Mouse (Mus musculus): ENCODE data around the gene Esr2.
"Not testable (repeated sequence)": the region's sequence is repeated elsewhere in the genome, so short reads cannot be mapped to it uniquely, and the experiment has no call there.

The Esr2 gene

DNA sequence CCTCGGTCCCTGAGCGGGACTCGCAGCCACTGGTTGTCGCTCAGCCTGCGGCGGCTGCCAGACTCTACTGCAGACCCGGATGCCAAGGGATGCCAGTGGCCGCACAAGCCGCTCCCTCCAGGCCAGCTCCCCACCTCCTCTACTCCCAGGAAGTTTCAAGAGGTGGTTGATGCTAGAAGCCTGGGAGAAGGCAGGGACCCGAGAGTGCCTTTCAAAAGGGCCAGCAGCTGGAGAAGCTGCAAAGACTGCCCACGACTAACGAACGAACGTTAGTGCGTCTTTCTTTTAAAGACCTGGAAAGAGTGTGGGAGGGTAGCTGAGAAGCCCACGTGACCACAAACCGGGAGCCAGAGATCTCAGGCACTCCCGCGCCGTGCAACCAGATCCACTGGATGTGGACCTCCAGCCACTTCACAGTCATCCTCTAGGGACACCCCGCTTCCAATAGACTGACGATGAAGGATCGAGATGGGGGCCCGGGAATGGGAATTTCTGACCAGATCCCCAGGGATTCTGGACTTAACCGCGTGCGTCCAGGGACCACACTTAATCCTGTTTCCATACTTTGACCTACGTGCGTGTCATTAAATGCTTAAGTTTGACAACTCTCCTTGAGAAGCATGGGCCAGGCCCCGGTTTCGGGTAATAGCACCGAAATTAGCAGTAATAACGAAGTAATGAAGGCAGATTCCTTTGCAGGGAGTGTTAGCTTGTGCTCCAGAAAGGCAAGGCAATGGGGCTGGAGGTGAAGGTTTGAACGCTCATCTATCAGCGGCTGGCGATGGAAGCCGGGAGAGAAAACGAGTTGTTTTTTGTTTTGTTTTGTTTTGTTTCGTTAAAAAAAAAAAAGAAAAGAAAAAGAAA lies at the start of gene Esr2:
Gene Esr2, minus strand, starts transcription at position 260 of the 864 bp plus-strand sequence.
- DNase-seq (ENCODE audit: low spot score in 2 of 2): no peak

DNA sequence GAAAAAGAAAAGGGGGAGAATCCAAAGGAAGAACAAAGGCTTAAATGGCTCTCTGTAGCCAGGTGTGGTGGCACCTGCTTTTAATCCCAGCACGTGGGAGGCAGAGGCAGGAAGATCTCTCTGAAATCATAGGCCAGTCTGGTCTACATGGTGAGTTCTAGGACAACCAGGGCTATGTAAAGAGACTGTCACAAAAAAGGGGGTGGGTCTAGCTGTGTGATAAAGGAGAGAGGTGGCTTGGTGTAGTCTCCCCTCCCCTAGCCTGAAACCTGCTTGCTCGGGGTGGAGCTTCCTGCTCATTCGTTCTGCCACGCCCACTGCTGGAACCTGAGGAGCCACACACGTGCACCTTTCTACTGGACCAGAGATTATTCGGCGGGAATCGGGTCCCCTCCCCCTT lies 45.0 kb upstream of the Esr2 start:
- not testable (repeated sequence) for DNase-seq (ENCODE audit: low spot score in 2 of 2)

DNA sequence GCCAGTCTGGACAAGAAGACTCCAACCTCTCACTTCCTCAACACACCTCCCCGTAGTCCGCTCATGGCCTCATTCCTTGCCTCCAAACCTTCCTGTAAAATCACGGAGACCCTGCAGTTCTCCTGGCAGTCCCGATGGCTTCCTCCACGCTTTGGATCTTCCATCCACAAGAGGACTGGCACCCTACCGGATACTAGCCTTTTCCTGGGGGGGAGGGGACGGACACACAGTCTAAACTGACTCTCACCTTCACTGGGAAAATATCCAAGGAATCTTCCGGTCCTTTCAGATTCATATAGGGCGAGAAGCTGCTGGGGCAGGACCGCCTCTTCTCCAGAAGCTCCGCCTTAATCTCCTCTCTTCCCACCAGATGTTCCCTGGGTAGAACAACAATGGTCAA lies 39.7 kb upstream of the Esr2 start:
- no peak for DNase-seq (ENCODE audit: low spot score in 2 of 2)

DNA sequence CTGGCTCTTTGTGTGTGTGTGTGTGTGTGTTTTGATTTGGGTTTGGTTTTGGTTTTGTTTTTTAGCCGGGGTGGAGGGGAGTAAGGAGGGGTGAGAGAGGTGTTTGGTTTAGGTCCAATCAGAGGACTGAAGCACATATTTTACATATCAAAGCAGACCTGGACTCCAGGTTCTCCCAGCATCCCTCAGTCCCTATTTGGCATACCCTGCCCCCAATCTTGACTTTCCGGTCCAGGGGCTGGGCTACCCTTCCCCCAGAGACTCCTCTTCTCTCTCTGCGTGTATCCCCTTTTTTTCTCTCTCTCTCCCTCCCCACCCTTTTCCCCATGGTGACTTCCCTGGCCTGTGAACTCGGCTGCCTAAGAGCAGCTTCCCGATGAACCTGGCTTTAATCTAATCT lies 38.1 kb upstream of the Esr2 start:
- no peak for DNase-seq (ENCODE audit: low spot score in 2 of 2)

DNA sequence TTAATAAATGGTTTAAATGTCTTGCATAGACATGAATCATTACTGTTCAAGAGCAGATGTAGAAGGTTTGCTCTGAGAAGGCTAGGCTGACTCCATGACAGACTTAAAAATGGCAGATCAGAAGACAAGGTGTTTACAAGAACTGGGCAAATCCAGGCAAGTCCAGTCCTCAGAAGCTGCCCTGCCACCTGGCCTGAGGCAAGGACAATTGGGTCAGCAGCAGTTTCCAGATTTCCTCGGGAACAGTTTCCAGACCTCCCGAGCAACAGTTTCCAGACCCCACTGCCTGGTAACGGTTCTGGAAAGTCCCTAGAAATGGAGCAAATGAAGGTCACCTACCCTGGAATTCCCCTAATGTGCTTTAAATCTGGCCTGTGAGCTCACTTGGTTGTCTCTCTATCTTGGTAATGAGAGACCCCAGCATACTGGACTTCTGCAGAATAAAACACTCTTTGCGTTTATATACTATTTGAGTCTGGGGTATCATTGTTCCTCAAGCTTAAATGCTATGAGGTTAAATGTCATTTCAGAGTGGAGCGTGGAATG lies 32.4 kb upstream of the Esr2 start:
- DNase-seq (ENCODE audit: low spot score in 2 of 2): no peak

DNA sequence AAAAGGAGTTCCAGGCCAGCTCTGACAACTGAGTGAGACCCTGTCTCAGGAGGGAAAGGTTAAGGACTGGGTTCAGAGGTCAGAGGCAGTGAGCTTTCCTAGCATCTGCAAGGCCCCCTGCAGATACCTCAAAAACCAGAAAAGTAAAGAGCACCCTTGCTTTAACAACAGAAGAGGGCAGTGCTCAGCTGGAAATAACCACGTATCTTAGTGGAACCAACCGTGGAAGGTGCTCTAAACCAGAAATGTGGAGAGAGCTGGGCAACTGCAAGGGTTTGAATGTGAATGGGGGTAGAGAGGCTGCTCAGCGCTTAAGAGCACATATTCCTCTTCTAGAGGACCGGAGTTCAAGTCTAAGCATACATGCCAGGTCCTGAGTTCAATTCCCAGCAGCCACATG lies 23.3 kb upstream of the Esr2 start:
- DNase-seq (ENCODE audit: low spot score in 2 of 2): no peak

DNA sequence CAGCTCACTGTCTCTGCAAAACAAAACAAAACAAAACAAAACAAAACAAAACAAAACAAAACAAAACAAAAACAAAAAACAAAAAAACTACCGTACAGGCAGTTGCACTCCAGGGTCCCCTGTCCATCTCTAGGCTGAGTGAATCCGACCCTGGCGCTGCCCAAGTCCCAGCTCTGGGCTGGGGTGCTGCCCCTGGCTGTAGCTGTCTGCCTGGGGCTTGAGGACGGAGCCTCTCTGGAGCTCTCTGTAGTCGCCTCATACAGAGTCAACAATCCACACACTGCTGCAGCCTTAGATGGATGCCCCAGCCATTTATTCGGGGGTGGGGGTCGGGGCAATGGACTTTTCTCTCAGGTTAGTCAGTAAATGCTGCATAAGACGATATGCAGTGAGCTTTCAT lies 20.0 kb upstream of the Esr2 start:
- DNase-seq (ENCODE audit: low spot score in 2 of 2): no peak

DNA sequence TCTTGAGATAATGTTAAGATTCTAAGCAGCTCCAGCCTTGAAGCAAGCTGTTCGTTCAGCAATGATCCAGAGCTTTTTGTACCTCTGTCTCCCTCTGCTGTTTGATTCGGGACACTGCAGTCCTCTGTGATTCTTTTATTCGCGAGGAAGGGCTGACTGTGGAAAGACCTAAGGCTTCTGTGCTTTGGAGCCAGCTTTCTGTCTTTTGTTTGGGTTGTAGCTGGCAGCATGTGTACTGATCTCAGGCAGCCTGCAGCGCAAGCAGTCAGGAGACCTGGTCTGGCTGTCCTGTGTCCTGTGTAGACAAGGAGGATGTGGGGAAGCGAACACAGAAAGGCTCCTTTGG lies 19.6 kb upstream of the Esr2 start:
- peak; percentile 50 to 64 for DNase-seq (ENCODE audit: low spot score in 2 of 2)

DNA sequence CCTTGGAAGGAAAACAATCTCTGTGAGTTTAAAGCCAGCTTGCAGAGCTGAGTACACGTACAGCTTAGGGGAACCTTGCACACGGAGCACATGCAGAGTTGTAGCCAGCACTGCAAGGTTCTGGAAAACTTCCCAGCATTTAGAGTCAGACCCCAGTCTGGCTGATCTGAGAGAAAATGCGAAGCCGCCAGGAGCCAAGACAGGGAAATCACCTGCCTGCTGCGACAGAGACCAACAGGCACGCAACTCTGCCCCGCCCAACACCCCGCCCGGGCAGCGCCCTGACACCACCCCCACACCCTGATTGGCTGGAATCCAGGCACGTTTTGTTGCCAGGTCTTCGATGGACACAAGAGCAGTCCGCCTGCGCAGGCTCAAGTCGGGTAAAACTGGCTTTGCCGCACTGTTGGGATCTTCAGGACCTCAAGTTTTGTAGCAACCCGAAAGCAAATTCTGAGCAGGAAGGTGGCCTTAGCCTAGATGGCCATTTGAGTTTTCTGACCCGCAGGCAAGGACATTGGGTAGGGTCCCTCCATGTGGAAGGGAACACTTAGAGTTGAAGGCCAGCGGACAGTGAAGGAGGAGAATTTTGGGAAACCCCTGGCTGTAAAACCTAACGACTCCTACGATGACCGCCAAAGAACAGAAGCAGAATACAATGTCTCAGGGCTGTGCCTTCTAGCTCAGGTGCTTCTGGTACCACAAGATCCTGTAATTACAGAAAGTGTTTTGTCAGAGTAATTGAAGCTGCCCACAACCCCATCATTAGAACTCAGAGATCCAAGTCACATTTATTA lies 19.1 kb upstream of the Esr2 start:
- DNase-seq (ENCODE audit: low spot score in 2 of 2): peak; percentile 24 to 40

DNA sequence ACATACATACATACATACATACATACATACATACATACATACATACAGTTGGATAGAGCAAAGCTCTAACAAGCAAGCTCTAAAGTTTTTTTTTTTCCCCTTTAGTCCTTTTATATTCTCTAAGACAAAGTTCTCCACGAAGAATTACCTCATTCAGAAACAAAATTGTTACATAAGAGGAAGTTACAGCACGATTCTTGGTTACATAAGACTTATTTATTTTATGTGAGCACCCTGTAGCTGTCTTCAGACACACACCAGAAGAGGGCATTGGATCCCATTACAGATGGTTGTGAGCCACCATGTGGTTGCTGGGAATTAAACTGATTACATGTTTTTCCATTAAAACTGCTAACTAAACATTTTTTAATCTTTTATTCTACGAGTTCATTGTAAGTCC lies 17.5 kb upstream of the Esr2 start:
- no peak for DNase-seq (ENCODE audit: low spot score in 2 of 2)

DNA sequence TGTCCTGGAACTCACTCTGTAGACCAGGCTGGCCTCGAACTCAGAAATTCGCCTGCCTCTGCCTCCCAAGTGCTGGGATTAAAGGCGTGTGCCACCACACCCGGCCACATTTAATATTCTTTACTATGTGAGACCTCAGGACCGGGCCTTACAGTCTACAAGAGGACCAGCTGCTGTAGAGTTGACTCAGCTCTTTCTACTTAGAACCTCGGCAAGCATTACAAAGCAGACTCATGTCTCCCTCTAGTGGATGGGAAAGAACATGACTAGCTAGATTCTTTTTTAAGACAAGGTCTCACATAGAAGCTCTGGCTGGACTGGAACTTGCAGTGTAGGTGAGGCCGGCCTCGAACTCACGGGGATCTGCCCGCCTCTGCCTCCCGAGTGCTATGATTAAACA lies 13.9 kb upstream of the Esr2 start:
- no peak for DNase-seq (ENCODE audit: low spot score in 2 of 2)

DNA sequence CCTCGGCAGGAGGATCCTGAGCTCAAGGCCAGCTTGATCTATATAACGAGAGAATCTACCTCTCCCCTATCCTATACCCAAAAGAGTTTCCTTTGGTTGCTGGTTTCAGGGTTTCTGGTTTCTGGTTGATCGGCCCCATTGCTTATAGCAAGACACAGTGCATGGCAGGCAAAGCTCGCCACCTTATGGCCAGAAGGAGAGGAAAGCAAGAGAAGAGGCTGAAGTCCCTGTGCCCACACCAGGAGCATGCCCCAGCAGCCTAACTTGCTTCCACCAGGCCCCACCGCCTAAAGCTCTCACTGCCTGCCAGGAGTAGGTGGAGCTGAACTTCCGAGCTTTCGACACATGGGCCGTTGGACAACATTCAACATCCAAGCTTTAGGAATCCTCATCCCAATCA lies 10.8 kb upstream of the Esr2 start:
- DNase-seq (ENCODE audit: low spot score in 2 of 2): no peak

DNA sequence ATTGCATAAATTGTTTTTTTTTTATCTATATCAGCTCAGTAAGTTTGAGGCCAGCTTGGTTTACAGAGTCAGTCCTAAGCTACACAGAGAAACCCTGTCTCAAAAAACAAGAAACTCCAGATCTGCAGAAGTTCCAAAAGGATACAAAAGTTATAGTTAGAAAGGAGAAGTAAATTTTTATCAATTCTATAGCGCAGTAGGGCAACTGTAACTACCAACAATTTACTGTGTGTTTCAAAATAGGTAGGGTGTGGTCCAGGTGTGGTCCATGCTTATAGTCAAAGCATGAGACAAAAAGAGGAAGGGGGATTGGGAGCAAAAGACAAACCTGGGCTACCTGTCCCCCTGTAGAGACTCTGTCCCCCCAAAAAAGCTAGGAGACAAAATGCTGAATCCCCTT lies 9.4 kb upstream of the Esr2 start:
- DNase-seq (ENCODE audit: low spot score in 2 of 2): no peak

DNA sequence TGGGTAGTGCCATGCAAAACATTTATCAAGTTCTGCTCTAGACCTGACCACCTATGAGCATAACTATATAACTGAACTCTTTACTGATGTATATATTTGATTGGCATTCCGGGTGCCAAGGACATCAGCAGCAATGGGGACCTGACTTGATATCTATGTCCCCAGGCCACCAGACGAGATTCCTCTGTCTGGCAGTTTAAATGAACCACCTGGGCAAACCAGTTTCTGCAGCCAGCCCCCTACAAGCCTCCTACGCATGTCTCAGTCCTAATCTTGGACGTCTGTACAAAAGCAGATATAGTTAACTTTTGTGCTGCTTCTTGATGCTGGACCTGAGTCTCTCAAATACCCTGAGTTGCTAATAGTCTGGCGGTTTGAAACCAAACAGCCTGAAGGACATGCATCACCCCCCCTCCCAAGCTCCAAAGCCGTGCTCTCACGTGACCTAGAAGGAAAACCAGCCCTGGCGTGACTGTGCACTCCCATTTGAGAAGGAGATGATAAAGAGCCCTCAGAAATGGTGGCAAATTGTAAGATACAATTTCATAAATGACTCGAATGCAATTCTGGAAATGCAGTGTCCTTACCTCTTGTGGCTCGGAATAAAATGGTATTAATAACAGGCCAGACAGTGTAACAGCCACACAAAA lies 8.2 kb upstream of the Esr2 start:
- no peak for DNase-seq (ENCODE audit: low spot score in 2 of 2)

DNA sequence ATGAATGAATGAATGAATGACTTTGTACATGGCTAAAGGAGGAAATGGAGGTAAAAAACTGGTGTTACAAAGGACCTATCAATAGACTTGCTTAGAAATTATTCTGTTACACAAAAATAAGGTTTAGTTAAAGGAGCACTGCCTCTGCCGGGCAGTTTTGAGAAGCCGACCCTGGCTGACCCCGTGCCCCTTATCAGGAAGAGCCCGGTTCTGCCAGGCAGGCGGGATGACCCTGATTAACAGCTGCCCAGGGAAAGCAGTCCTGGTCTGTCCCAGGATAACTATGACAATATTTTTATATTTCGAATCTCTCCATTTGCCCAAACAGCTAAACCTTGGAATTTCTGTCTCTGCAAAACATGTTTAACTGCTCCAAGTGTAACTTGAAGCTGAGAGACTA lies 7.2 kb upstream of the Esr2 start:
- no peak for DNase-seq (ENCODE audit: low spot score in 2 of 2)

DNA sequence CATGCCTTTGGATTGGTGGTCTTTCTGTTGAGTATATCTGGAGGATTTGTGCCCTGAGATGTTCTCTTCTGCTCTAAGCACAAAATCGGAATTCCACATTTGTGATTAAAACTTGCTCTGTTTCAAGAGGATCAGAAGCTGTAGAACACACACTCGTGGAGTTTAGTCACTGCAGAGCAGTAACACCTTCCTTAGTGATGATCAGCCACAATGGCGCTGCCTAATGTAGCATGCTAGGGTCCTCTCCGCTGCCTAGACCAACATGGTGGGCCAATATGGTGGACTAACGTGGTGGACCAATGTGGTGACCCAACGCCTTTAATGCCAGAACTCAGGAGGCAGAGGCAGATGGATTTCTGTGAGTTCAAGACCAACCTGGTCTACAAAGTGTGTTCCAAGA lies 5.8 kb upstream of the Esr2 start:
- DNase-seq (ENCODE audit: low spot score in 2 of 2): no peak

DNA sequence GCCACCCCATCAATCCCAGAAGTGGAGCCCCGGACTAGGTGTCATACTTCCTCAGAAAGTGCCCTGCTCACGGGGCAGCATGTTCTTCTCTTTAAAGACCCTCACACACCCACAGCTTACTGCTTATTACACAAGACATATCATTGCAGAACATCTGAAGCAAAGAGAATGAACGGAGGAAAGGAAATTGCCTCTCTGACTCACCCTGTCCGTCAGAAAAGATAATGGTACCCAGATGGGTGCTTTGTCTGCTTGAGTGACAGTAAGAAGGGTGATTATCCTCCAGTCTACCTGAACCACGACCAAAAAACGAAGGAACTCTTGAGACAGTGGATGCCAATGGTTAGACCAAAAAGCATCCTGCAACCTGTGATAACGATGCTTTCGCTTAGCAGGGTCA lies 4.4 kb upstream of the Esr2 start:
- no peak for DNase-seq (ENCODE audit: low spot score in 2 of 2)

DNA sequence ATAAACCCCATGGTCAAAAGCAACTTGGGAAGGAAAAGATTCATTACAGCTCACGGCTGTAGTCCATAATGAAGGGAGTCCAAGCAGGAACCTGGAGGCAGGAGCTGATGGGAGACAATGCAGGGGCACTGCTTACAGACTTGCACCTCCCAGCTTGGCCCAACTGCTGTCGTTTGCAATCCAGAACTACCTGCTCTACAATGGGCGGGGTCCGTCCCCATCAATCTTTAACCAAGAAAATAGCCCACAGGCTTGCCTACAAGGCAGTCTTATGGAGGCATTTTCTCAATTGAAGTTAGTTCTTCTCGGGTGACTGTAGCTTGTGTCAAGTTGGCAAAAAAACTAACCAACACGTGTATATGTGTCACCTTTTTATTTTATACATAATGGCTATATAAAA lies 3.4 kb upstream of the Esr2 start:
- no peak for DNase-seq (ENCODE audit: low spot score in 2 of 2)

DNA sequence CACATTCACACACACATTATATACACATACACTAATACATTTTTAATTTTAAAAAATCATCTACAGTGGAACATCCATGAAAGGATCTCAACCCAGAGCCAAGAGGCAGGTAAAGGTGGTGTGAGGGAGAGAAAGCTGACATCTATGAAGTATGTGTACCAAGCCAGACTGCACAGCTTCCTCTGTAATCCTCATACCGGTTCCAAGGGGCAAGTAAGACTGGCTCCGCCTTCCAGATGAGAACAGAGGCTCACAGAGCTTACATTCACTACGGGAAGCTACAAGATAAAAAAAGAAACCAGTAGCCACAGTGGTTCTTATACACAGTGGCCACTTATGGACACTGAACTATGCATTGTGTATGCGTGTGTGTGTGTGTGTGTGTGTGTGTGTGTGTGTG lies 2.5 kb upstream of the Esr2 start:
- DNase-seq (ENCODE audit: low spot score in 2 of 2): no peak

DNA sequence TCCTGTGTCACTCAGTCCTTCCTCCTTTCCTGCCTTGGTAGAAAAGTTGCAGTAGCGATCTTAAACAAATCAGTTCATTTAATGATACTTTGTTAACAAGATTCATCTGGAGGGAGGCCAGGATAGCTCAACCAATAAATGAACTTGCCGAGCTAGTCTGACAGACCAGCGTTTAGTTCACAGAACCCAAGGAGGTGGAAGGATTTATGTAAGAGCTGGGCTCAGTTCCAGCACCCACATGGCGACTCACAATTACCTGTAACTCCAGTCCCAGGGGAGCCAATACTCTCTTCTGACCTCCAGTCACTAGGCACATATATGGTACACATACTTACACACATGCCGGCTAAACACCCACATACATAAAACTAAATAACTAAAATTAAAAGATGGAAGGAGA lies 2.0 kb upstream of the Esr2 start:
- DNase-seq (ENCODE audit: low spot score in 2 of 2): no peak

DNA sequence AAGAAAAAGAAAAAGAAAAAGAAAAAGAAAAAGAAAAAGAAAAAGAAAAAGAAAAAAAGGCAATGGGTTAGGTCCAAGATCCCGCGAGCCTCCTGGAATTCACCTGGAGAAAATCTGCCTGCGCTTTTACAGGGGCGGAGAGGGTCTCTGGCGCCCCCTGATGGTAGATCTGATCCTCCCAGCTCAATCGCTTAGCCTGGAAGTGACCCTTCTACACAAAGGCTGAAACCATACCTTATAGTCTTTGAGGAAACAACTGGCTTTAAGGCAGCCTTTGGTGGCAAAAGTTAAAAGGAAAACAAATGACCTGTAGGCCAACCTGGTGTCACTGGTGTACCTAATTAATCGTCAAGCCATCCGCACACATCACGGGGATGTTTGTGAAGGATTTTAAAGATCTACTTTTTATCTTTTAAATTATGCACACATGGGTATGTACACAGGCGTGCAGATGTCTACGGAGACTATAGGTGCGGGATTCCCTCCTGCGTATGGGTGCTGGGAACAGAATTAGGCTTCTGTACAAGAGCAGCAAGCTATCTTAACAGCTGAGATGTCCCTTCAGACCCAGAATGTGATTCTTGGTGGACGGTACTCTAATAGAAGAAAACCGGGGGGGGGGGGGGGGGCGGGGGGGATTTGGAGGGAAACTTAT lies 932 bp upstream of the Esr2 start:
- peak in 1 of 2 experiments; percentile 31 for DNase-seq (ENCODE audit: low spot score in 2 of 2)

DNA sequence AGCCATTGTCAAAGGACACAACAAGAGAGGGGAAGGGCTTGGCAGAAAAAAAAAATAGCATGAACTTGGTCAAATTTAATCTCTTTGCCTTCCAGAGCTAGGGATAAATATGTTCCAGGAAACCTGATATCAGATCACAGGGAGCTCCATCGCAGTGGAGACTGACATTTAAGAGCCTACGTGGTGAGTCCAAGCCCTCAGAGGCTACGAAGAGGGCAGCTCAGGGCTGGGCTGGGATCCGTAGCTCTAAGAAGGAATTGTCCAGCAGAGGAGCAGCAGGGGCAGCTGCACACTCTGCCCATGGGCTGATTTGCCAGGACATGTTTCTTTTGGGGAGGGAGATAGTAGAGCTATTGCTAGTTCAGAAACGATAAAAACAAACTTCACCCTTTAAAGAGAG lies 11.4 kb downstream of the Esr2 start:
- DNase-seq (ENCODE audit: low spot score in 2 of 2): no peak
